Mouse (Mus musculus): ENCODE data around the gene Fga. TPM values are rescaled to one million over a fixed set of nuclear protein-coding genes. Genes with fewer than 3 reads are reported as not detected.

Gene Fga
- polyA plus RNA-seq, 1 experiment from 2014 or later: not detected

DNA sequence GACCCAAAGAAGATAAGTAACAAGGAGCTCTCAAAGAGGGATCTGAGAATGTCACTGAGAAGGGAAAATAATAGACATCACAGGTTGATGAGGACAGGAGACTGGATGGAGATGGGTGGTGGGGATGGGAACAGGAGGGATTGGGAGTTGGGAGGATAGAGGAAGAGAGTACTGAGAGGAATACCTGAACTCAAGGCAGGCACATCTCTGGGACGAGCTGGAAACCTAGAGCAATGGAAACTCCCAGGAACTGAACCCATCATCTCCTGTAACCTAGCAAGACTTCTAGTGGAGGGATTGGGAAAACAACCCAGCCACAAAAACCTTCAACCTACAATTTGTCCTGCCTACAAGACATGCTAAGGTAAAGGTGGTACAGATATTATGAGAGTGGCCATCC lies 9.6 kb upstream of the Fga start:
- Histone ChIP-seq H3K9me3 (replicated peaks; ENCODE audit: control insufficient read depth, low read length, poor library complexity, severe bottlenecking) (no peaks in the 10 kb centered on the region), H3K4me2 (ENCODE audit: low read length) (no peak overlapping the region), H3K4me1 (ENCODE audit: control insufficient read depth, insufficient read depth, low read length) (no peaks in the 10 kb centered on the region), H3K27ac (ENCODE audit: low read length) (no peak overlapping the region), H3K27me3 (ENCODE audit: control insufficient read depth, insufficient read depth, low read depth, low read length) (no peaks in the 10 kb centered on the region), H3K9ac (ENCODE audit: low read depth, low read length) (no peak overlapping the region), H3K36me3 (ENCODE audit: control insufficient read depth, insufficient read depth, low read length) (no peaks in the 10 kb centered on the region), H3K4me3 (ENCODE audit: low read depth, low read length) (no peak overlapping the region)
- 87% methylated on average over 1 of the region's 1 CpGs for WGBS
- ATAC-seq: no peak

DNA sequence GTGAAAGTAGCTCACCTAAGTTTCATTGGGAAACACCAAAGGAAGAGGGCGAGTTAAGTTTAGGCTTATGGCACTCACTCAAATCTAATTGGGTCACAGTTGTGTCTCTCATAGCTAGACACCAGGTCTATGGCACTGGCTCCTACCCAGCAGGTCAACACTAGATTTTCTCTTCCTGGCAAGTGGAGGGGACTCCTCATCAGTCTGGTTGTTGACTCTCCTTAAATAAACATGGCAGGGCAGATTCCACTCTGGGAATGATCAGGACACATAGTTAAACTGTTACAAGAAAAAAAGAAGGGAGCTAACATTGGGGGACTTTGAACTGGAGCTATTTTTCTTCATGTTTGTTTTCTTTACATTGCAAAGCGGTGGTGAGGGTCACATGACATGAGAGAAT lies 5.5 kb upstream of the Fga start:
- Histone ChIP-seq H3K4me1 (ENCODE audit: control insufficient read depth, insufficient read depth, low read length) (no peaks in the 10 kb centered on the region), H3K27ac (ENCODE audit: low read length) (no peak overlapping the region), H3K27me3 (ENCODE audit: control insufficient read depth, insufficient read depth, low read depth, low read length) (no peaks in the 10 kb centered on the region), H3K9ac (ENCODE audit: low read depth, low read length) (no peak overlapping the region), H3K4me3 (ENCODE audit: low read depth, low read length) (no peak overlapping the region), H3K4me2 (ENCODE audit: low read length) (no peak overlapping the region), H3K36me3 (ENCODE audit: control insufficient read depth, insufficient read depth, low read length) (no peaks in the 10 kb centered on the region), H3K9me3 (replicated peaks; ENCODE audit: control insufficient read depth, low read length, poor library complexity, severe bottlenecking) (no peaks in the 10 kb centered on the region)
- 89% methylated on average over 2 of the region's 2 CpGs for WGBS
- no peak for ATAC-seq

DNA sequence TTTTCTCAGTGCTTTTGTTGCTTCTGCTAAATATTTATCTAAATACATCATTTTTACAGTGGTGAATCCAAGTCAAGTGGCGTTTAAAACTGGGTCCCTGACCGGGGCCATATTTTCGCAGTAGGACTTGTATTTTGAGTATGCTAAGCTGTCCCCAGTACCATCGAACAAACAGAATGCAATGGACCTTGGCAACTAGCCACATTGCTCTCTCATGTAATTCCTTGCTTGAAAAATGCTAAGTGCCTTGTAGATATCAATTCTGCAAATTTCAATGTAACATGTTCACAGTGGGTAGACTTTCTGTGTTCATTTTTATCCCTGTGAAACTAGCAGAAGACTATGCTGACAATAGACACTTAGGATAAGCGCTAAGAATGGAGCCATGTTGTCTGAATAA lies 4.7 kb upstream of the Fga start:
- H3K27me3 ChIP-seq (ENCODE audit: control insufficient read depth, insufficient read depth, low read depth, low read length): no peaks in the 10 kb centered on the region
- WGBS: 90% methylated on average over 5 of the region's 5 CpGs
- no peak overlapping the region for H3K27ac ChIP-seq (ENCODE audit: low read length)
- H3K9ac ChIP-seq (ENCODE audit: low read depth, low read length): no peak overlapping the region
- H3K4me3 ChIP-seq (ENCODE audit: low read depth, low read length): no peak overlapping the region
- ATAC-seq: no peak
- H3K4me1 ChIP-seq (ENCODE audit: control insufficient read depth, insufficient read depth, low read length): no peaks in the 10 kb centered on the region
- no peak overlapping the region for H3K4me2 ChIP-seq (ENCODE audit: low read length)
- H3K9me3 ChIP-seq (replicated peaks; ENCODE audit: control insufficient read depth, low read length, poor library complexity, severe bottlenecking): no peaks in the 10 kb centered on the region
- no peaks in the 10 kb centered on the region for H3K36me3 ChIP-seq (ENCODE audit: control insufficient read depth, insufficient read depth, low read length)

DNA sequence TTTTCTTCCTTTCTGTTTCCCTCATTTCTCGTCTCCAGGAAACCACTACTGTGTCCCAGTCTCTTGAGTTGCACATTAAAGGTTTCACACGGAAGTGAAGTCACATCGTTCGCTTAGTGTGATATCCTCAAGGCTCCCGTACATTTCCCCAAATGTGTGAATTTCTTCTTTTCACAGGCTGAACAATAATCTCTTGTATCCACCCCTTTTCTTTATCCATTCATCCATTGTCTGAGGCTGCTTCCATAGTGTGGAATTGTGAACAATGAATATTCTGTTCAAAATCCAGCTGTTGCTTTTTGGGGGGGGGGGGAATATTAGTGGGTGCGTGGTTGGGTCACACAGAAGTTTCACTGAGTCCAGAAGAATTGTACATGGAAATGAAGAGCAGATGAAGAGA lies 840 bp upstream of the Fga start:
- no peak overlapping the region for H3K9ac ChIP-seq (ENCODE audit: low read depth, low read length)
- no peak overlapping the region for H3K27ac ChIP-seq (ENCODE audit: low read length)
- H3K9me3 ChIP-seq (replicated peaks; ENCODE audit: control insufficient read depth, low read length, poor library complexity, severe bottlenecking): no peaks in the 10 kb centered on the region
- H3K4me2 ChIP-seq (ENCODE audit: low read length): no peak overlapping the region
- no peaks in the 10 kb centered on the region for H3K4me1 ChIP-seq (ENCODE audit: control insufficient read depth, insufficient read depth, low read length)
- no peaks in the 10 kb centered on the region for H3K27me3 ChIP-seq (ENCODE audit: control insufficient read depth, insufficient read depth, low read depth, low read length)
- H3K36me3 ChIP-seq (ENCODE audit: control insufficient read depth, insufficient read depth, low read length): no peaks in the 10 kb centered on the region
- WGBS: 62% methylated on average over 6 of the region's 6 CpGs
- ATAC-seq: no peak
- H3K4me3 ChIP-seq (ENCODE audit: low read depth, low read length): no peak overlapping the region

DNA sequence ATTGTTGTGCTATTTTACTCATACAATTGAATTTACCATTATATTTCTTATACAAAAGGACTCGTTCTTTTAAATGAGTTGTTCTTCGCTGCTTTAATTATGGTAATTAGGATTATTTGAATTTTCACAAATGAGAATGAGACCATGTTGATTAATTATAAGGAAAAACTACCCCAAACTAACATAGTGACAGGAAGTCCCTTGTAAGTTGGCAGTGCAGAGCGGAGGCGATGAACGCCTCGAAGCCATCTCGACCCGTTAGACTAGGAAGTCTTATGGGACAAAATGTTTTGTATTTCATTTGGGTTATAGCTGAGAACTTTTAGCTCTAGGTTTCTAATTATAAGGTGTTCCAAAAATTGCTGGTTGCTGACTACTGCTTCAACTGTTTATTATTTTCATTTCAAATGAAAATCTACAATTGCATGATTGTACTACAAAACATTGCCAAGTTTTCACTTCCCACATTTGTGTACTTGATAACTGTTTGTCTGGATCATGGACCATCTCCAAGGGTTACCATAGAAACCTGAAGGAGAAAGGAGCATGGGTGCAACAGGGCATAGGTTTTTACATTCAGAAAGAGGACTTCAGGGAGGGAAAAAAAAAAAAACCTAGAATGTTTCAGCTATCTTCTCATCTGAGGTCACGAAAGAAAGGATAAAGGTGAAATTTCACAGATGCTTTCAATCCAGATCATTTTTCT lies 1.8 kb downstream of the Fga start:
- Histone ChIP-seq H3K4me3 (ENCODE audit: low read depth, low read length) (no peak overlapping the region), H3K9me3 (replicated peaks; ENCODE audit: control insufficient read depth, low read length, poor library complexity, severe bottlenecking) (no peaks in the 10 kb centered on the region), H3K36me3 (ENCODE audit: control insufficient read depth, insufficient read depth, low read length) (no peaks in the 10 kb centered on the region), H3K9ac (ENCODE audit: low read depth, low read length) (no peak overlapping the region), H3K27me3 (ENCODE audit: control insufficient read depth, insufficient read depth, low read depth, low read length) (no peaks in the 10 kb centered on the region), H3K4me1 (ENCODE audit: control insufficient read depth, insufficient read depth, low read length) (no peaks in the 10 kb centered on the region), H3K4me2 (ENCODE audit: low read length) (no peak overlapping the region), H3K27ac (ENCODE audit: low read length) (no peak overlapping the region)
- 90% methylated on average over 9 of the region's 9 CpGs for WGBS
- ATAC-seq: no peak

DNA sequence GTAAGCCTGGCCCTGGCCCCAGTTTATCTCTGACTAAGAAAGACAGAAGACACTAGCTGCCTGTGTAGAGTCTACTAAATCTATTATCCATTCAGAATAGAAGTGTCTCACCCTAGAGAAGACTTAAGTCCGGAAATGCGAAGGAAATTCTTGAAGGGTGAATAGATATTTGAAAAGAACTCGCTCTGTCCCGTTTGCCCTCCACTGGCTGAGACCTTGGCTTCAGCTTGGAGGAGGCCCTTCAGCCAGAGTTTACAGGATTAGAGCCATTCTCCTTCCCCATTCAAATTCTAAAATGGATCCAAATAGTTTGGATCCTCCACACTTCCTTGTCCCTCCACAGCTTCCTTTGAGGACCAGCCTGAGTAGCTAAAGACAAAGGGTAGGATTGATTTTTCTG lies 4.5 kb downstream of the Fga start:
- Histone ChIP-seq H3K27me3 (ENCODE audit: control insufficient read depth, insufficient read depth, low read depth, low read length) (no peaks in the 10 kb centered on the region), H3K4me1 (ENCODE audit: control insufficient read depth, insufficient read depth, low read length) (no peaks in the 10 kb centered on the region), H3K27ac (ENCODE audit: low read length) (no peak overlapping the region), H3K9me3 (replicated peaks; ENCODE audit: control insufficient read depth, low read length, poor library complexity, severe bottlenecking) (no peaks in the 10 kb centered on the region), H3K4me3 (ENCODE audit: low read depth, low read length) (no peak overlapping the region), H3K36me3 (ENCODE audit: control insufficient read depth, insufficient read depth, low read length) (no peaks in the 10 kb centered on the region), H3K9ac (ENCODE audit: low read depth, low read length) (no peak overlapping the region), H3K4me2 (ENCODE audit: low read length) (no peak overlapping the region)
- no peak for ATAC-seq
- 83% methylated on average over 4 of the region's 4 CpGs for WGBS

DNA sequence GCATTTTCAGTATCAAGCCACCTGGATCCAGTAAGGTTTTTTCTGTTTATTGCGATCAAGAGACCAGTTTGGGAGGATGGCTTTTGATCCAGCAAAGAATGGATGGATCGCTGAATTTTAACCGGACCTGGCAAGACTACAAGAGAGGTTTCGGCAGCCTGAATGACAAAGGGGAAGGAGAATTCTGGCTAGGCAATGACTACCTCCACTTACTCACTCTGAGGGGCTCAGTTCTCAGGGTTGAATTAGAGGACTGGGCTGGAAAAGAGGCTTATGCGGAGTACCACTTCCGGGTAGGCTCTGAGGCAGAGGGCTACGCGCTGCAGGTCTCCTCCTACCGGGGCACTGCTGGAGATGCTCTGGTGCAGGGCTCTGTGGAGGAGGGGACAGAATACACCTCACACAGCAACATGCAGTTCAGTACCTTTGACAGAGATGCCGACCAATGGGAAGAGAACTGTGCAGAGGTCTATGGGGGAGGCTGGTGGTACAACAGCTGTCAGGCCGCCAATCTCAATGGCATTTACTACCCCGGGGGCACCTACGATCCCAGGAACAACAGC lies 7.0 kb downstream of the Fga start:
- 47% methylated on average over 13 of the region's 13 CpGs for WGBS
- peak overlapping the region; percentile 44 for H3K4me2 ChIP-seq (ENCODE audit: low read length)
- peak; percentile 60 for ATAC-seq
- no peak overlapping the region; the same call in 1 of the 2 replicates for H3K4me3 ChIP-seq (ENCODE audit: low read depth, low read length)
- H3K36me3 ChIP-seq (ENCODE audit: control insufficient read depth, insufficient read depth, low read length): no peaks in the 10 kb centered on the region
- peak overlapping the region; percentile 25; the same call in 1 of the 2 replicates for H3K9ac ChIP-seq (ENCODE audit: low read depth, low read length)
- H3K27ac ChIP-seq (ENCODE audit: low read length): no peak overlapping the region
- no peaks in the 10 kb centered on the region for H3K4me1 ChIP-seq (ENCODE audit: control insufficient read depth, insufficient read depth, low read length)
- no peaks in the 10 kb centered on the region for H3K27me3 ChIP-seq (ENCODE audit: control insufficient read depth, insufficient read depth, low read depth, low read length)
- no peaks in the 10 kb centered on the region for H3K9me3 ChIP-seq (replicated peaks; ENCODE audit: control insufficient read depth, low read length, poor library complexity, severe bottlenecking)

DNA sequence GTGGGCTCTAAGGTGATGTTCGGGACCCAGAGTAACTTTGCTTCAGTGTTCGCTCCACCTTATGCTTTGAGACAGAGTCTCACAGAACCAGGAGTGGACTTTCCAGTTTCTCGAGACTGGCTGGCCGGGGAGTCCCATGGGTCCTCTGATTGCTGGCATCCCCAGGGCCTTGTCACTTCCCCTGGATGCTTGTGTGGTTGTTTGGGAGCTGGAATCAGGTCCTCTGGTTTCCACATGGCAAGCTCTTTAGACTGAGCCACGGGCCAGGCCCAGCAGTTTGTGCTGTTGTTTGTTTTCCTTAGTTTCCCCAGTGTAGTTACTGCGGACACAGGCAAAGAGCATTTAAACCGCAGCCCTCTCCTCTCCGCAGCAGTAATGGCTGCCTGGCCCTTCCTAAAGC lies 7.9 kb downstream of the Fga start:
- ATAC-seq: no peak
- no peak overlapping the region for H3K27ac ChIP-seq (ENCODE audit: low read length)
- 87% methylated on average over 8 of the region's 8 CpGs for WGBS

DNA sequence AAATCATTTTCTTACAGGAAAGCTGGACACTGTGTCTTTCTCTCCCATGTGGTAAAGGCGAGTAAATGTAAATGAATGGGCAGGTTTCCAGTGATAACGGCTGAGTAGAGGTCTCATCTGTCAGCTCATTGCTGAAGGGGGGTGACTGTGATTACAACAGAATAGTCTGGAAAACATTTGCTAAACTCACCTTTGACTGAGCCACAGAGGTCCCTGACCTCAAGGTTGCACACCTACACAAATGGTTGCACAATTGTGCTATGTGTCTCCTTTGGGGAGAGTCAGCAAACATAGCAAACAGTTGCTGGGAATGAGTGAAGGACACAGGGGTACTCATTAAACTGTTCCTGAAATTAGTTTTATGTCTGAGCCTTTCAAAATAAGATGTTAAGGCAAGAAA lies 13.0 kb downstream of the Fga start:
- Histone ChIP-seq H3K4me3 (ENCODE audit: low read depth, low read length) (no peak overlapping the region), H3K9me3 (replicated peaks; ENCODE audit: control insufficient read depth, low read length, poor library complexity, severe bottlenecking) (no peaks in the 10 kb centered on the region), H3K27ac (ENCODE audit: low read length) (no peak overlapping the region), H3K9ac (ENCODE audit: low read depth, low read length) (no peak overlapping the region), H3K27me3 (ENCODE audit: control insufficient read depth, insufficient read depth, low read depth, low read length) (no peaks in the 10 kb centered on the region), H3K4me2 (ENCODE audit: low read length) (no peak overlapping the region), H3K36me3 (ENCODE audit: control insufficient read depth, insufficient read depth, low read length) (no peaks in the 10 kb centered on the region), H3K4me1 (ENCODE audit: control insufficient read depth, insufficient read depth, low read length) (no peaks in the 10 kb centered on the region)
- 74% methylated on average over 2 of the region's 2 CpGs for WGBS
- no peak for ATAC-seq

More for the DNA sequence above, 7.9 kb downstream of the Fga start:
- H3K4me1 ChIP-seq (ENCODE audit: control insufficient read depth, insufficient read depth, low read length): no peaks in the 10 kb centered on the region
- H3K4me2 ChIP-seq (ENCODE audit: low read length): no peak overlapping the region
- H3K9ac ChIP-seq (ENCODE audit: low read depth, low read length): no peak overlapping the region
- no peak overlapping the region for H3K4me3 ChIP-seq (ENCODE audit: low read depth, low read length)
- no peaks in the 10 kb centered on the region for H3K27me3 ChIP-seq (ENCODE audit: control insufficient read depth, insufficient read depth, low read depth, low read length)
- no peaks in the 10 kb centered on the region for H3K9me3 ChIP-seq (replicated peaks; ENCODE audit: control insufficient read depth, low read length, poor library complexity, severe bottlenecking)
- no peaks in the 10 kb centered on the region for H3K36me3 ChIP-seq (ENCODE audit: control insufficient read depth, insufficient read depth, low read length)

Data from midbrain, embryonic 16.5 days (tissue).